Mouse (Mus musculus) adipocyte (in vitro differentiated cells): ENCODE data around the gene Cxcl1.
A peak's percentile ranks its signal among the peaks of the same experiment; 100 is the strongest.
"Not testable (repeated sequence)": the region's sequence is repeated elsewhere in the genome, so short reads cannot be mapped to it uniquely, and the experiment has no call there.

ENCODE experiments used
- DNase-seq: peaks from one replicate; pipeline ENCODE4 v3.0.0-alpha.2; 2016; ENCODE audit warnings: low spot score

The Cxcl1 gene

GRCm38 (mm10) chr5:90890519-90891463 lies at the start of gene Cxcl1:
Cxcl1 (plus strand) TSS chr5:90891241.
- DNase-seq, result peak; percentile 88

GRCm38 (mm10) chr5:90843891-90844290 lies 47.1 kb upstream of the Cxcl1 start:
- peak; percentile 68 for DNase-seq

GRCm38 (mm10) chr5:90850096-90850495 lies 40.9 kb upstream of the Cxcl1 start:
- not testable (repeated sequence) for DNase-seq

- DNase-seq, result not testable (repeated sequence)
Observed at GRCm38 (mm10) chr5:90851391-90851790, 39.6 kb upstream of the Cxcl1 start.

- no peak for DNase-seq
Observed at GRCm38 (mm10) chr5:90853206-90853605, 37.8 kb upstream of the Cxcl1 start.

GRCm38 (mm10) chr5:90855308-90856230 lies 35.5 kb upstream of the Cxcl1 start:
- DNase-seq, result peak; percentile 59

GRCm38 (mm10) chr5:90857463-90857862 lies 33.6 kb upstream of the Cxcl1 start:
- DNase-seq, result peak; percentile 40

- no peak for DNase-seq
Observed at GRCm38 (mm10) chr5:90858429-90858828, 32.6 kb upstream of the Cxcl1 start.

GRCm38 (mm10) chr5:90859031-90859430 lies 32.0 kb upstream of the Cxcl1 start:
- peak; percentile 80 for DNase-seq

GRCm38 (mm10) chr5:90861876-90862375 lies 29.1 kb upstream of the Cxcl1 start:
- no peak for DNase-seq

- DNase-seq, result peak; percentile 82
Observed at GRCm38 (mm10) chr5:90866770-90867169, 24.3 kb upstream of the Cxcl1 start.

GRCm38 (mm10) chr5:90872377-90872776 lies 18.7 kb upstream of the Cxcl1 start:
- no peak for DNase-seq

GRCm38 (mm10) chr5:90876045-90876444 lies 15.0 kb upstream of the Cxcl1 start:
- peak; percentile 79 for DNase-seq

GRCm38 (mm10) chr5:90876471-90877172 lies 14.4 kb upstream of the Cxcl1 start:
- DNase-seq, result no peak

- DNase-seq, result no peak
Observed at GRCm38 (mm10) chr5:90877173-90877512, 13.9 kb upstream of the Cxcl1 start.

- no peak for DNase-seq
Observed at GRCm38 (mm10) chr5:90879307-90880014, 11.6 kb upstream of the Cxcl1 start.

GRCm38 (mm10) chr5:90880335-90880850 lies 10.6 kb upstream of the Cxcl1 start:
- DNase-seq, result no peak

- peak; percentile 86 for DNase-seq
Observed at GRCm38 (mm10) chr5:90881021-90881420, 10.0 kb upstream of the Cxcl1 start.

- peak; percentile 82 for DNase-seq
Observed at GRCm38 (mm10) chr5:90881682-90882081, 9.4 kb upstream of the Cxcl1 start.

GRCm38 (mm10) chr5:90882146-90882545 lies 8.9 kb upstream of the Cxcl1 start:
- peak; percentile 48 for DNase-seq
